Mouse (Mus musculus): Measurements from ENCODE around the gene Pdcd1lg2. TPM values are rescaled to one million over a fixed set of nuclear protein-coding genes. Genes with fewer than 3 reads are reported as not detected.

The Pdcd1lg2 gene
- polyA plus RNA-seq, 1 experiment from 2014 or later, result not detected

GRCm38 (mm10) chr19:29436793-29437479 lies 26.2 kb downstream of the Pdcd1lg2 start:
- Histone ChIP-seq H3K27me3 (ENCODE audit: low read depth, poor library complexity, severe bottlenecking) (no peaks in the 10 kb centered on the region), H3K36me3 (no peaks in the 10 kb centered on the region), H3K4me1 (peaks cover 3% of the 10 kb centered on the region; the same call in 1 of the 2 replicates), H3K9me3 (replicated peaks) (no peaks in the 10 kb centered on the region), H3K27ac (no peak overlapping the region), H3K4me3 (no peak overlapping the region)
- WGBS, result 90% methylated on average over 18 of the region's 18 CpGs
- no peak for DNase-seq (ENCODE audit: low spot score)

DNA sequence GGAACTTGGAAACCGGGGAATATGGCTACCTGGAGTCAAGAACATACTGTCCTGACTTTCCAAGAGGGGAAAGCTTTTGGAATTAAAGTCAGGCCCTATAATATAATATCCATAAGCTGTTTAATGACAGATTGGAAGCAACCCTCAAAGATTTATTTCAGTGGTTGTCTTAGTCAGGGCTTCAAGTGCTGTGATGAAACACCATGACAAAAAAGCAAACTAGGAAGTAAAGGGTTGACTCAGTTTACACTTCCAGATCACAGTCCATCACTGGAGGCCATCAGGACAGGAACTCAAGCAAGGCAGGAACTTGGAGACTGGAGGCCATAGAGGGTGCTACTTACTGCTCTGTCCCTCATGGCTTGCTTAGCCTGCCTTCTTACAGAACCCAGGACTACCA lies 27.1 kb downstream of the Pdcd1lg2 start:
- Histone ChIP-seq H3K27ac (no peak overlapping the region), H3K27me3 (ENCODE audit: low read depth, poor library complexity, severe bottlenecking) (no peaks in the 10 kb centered on the region), H3K4me3 (no peak overlapping the region), H3K9me3 (replicated peaks) (no peaks in the 10 kb centered on the region), H3K4me1 (peaks cover 3% of the 10 kb centered on the region; the same call in 1 of the 2 replicates), H3K36me3 (no peaks in the 10 kb centered on the region)
- 93% methylated on average over 1 of the region's 1 CpGs for WGBS
- DNase-seq (ENCODE audit: low spot score), result no peak

- DNase-seq (ENCODE audit: low spot score), result no peak
- no peak overlapping the region for H3K4me3 ChIP-seq
- H3K9me3 ChIP-seq (replicated peaks), result no peaks in the 10 kb centered on the region
- H3K27ac ChIP-seq, result no peak overlapping the region
- no peaks in the 10 kb centered on the region for H3K27me3 ChIP-seq (ENCODE audit: low read depth, poor library complexity, severe bottlenecking)
- 82% methylated on average over 3 of the region's 3 CpGs for WGBS
- no peaks in the 10 kb centered on the region for H3K36me3 ChIP-seq
- H3K4me1 ChIP-seq, result peaks cover 3% of the 10 kb centered on the region; the same call in 1 of the 2 replicates
These were observed 28.5 kb downstream of the Pdcd1lg2 start for GRCm38 (mm10) chr19:29439242-29439641.

- no peaks in the 10 kb centered on the region for H3K36me3 ChIP-seq
- no peaks in the 10 kb centered on the region for H3K27me3 ChIP-seq (ENCODE audit: low read depth, poor library complexity, severe bottlenecking)
- WGBS, result 85% methylated on average over 2 of the region's 2 CpGs
- H3K9me3 ChIP-seq (replicated peaks), result no peaks in the 10 kb centered on the region
- DNase-seq (ENCODE audit: low spot score), result no peak
- peaks cover 3% of the 10 kb centered on the region; the same call in 1 of the 2 replicates for H3K4me1 ChIP-seq
- no peak overlapping the region for H3K4me3 ChIP-seq
- H3K27ac ChIP-seq, result no peak overlapping the region
These were observed 31.8 kb downstream of the Pdcd1lg2 start for GRCm38 (mm10) chr19:29442492-29442891.

DNA sequence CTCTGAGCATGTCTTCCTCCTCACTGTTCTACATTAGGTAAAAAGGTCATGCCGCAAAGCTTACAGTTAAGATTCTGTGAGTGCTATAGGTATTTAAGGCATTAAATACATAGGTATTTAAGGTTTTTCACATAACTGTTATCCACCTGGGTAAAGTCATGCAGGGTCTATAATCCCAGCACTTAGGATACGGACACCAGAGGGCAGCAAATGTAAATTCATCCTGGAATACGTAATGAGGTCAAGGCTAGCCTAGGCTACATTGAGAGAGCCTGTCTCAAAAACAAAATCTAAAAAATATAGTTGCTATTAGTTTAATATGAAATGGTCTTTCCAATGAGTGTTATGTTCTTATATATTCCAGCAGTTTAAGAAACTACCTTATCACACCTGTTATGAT lies 33.6 kb downstream of the Pdcd1lg2 start:
- no peaks in the 10 kb centered on the region for H3K9me3 ChIP-seq (replicated peaks)
- no peak for DNase-seq (ENCODE audit: low spot score)
- H3K27ac ChIP-seq, result no peak overlapping the region
- H3K27me3 ChIP-seq (ENCODE audit: low read depth, poor library complexity, severe bottlenecking), result no peaks in the 10 kb centered on the region
- WGBS, result 86% methylated on average over 3 of the region's 3 CpGs
- H3K4me1 ChIP-seq, result no peaks in the 10 kb centered on the region
- H3K4me3 ChIP-seq, result no peak overlapping the region
- H3K36me3 ChIP-seq, result no peaks in the 10 kb centered on the region

- 80% methylated on average over 1 of the region's 1 CpGs for WGBS
- Histone ChIP-seq H3K27ac (no peak overlapping the region), H3K4me1 (no peaks in the 10 kb centered on the region), H3K36me3 (no peaks in the 10 kb centered on the region), H3K27me3 (ENCODE audit: low read depth, poor library complexity, severe bottlenecking) (no peaks in the 10 kb centered on the region), H3K4me3 (no peak overlapping the region), H3K9me3 (replicated peaks) (no peaks in the 10 kb centered on the region)
- no peak for DNase-seq (ENCODE audit: low spot score)
These were observed 37.7 kb downstream of the Pdcd1lg2 start for GRCm38 (mm10) chr19:29448373-29448772.

DNA sequence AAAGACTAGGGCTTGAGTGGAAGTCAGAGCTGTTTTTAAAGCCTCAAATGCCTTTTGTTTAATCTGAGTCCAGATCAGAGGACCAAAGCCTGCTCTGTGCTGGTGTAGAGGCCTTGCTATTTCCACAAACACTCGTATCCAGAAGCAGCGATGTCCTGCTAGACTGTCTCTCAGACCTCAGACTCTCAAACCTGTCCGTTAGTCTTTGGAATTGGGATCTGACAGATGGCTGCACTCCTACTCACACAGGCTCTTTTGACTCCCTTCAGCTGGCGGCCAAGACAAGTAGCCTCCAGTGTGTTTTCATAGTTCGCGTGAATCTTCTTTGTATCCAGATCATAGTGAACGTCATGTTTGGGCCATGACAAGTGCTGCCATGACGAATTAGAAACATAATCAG lies 39.7 kb downstream of the Pdcd1lg2 start:
- Histone ChIP-seq H3K4me1 (no peaks in the 10 kb centered on the region), H3K9me3 (replicated peaks) (no peaks in the 10 kb centered on the region), H3K4me3 (no peak overlapping the region), H3K36me3 (no peaks in the 10 kb centered on the region), H3K27me3 (ENCODE audit: low read depth, poor library complexity, severe bottlenecking) (no peaks in the 10 kb centered on the region), H3K27ac (no peak overlapping the region)
- WGBS, result 91% methylated on average over 8 of the region's 8 CpGs
- no peak for DNase-seq (ENCODE audit: low spot score)

DNA sequence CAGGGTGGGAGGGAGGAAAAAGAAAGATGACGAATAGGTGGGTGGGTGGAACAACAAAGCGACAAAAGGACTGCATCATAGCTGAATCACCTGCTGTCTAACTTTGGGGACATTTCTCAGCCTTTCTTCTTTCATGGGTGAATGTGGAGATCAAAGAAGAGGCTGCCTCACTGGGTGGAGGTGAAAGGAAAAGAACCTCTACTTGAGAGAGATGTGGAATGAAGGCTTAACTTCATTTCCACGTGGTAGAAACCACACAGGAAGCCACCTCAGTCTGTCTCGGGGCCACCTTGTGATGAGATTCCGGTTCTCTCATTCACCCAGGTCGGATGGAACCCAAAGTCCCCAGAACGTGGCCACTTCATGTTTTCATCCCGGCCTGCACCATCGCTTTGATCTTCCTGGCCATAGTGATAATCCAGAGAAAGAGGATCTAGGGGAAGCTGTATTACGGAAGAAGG lies 43.5 kb downstream of the Pdcd1lg2 start:
- Histone ChIP-seq H3K4me1 (no peaks in the 10 kb centered on the region), H3K9me3 (replicated peaks) (no peaks in the 10 kb centered on the region), H3K4me3 (no peak overlapping the region), H3K36me3 (no peaks in the 10 kb centered on the region), H3K27ac (no peak overlapping the region), H3K27me3 (ENCODE audit: low read depth, poor library complexity, severe bottlenecking) (no peaks in the 10 kb centered on the region)
- WGBS, result 83% methylated on average over 10 of the region's 10 CpGs
- DNase-seq (ENCODE audit: low spot score), result no peak

- Histone ChIP-seq H3K9me3 (replicated peaks) (no peaks in the 10 kb centered on the region), H3K27ac (no peak overlapping the region), H3K36me3 (no peaks in the 10 kb centered on the region), H3K27me3 (ENCODE audit: low read depth, poor library complexity, severe bottlenecking) (no peaks in the 10 kb centered on the region), H3K4me1 (no peaks in the 10 kb centered on the region), H3K4me3 (no peak overlapping the region)
- DNase-seq (ENCODE audit: low spot score), result no peak
- 65% methylated on average over 1 of the region's 1 CpGs for WGBS
These were observed 44.4 kb downstream of the Pdcd1lg2 start for GRCm38 (mm10) chr19:29455156-29455555.

DNA sequence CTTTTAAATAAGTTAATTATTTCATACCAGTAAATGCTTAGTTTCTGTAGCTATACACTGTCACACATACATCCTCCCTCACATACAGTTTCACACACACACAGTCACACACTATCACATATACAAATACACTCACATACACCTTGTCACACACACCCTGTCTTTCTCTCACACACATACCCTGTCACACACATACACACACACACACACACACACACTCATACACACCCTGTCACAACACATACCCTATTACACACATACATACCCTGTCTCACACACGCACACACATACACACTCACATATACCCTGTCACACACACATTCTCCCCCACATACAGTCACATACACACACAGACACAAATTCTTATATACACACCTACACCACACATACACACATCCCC lies 47.3 kb downstream of the Pdcd1lg2 start:
- Histone ChIP-seq H3K9me3 (replicated peaks) (no peaks in the 10 kb centered on the region), H3K4me3 (no peak overlapping the region), H3K36me3 (no peaks in the 10 kb centered on the region), H3K27ac (no peak overlapping the region), H3K4me1 (no peaks in the 10 kb centered on the region), H3K27me3 (ENCODE audit: low read depth, poor library complexity, severe bottlenecking) (no peaks in the 10 kb centered on the region)
- no peak for DNase-seq (ENCODE audit: low spot score)
- 97% methylated on average over 1 of the region's 1 CpGs for WGBS

DNA sequence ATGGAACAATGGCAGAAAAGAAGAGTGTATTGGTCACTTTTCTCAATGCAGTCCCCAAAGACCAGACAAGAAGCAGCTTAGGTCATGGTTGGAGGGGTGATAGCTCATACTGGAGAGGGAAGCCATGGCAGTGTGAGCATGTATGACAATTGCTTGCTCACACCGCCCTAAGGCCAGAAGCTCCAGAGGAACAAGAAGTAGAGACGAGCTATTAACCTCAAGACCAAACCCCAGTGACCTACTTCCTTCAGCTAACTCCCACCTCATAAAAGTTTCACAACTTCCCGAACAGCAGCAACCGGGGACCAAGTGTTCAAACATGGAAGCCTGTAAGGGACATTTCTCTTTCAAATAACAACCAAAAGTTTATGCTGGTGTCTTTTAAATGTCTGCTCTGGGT lies 51.7 kb downstream of the Pdcd1lg2 start:
- no peaks in the 10 kb centered on the region for H3K36me3 ChIP-seq
- no peaks in the 10 kb centered on the region for H3K27me3 ChIP-seq (ENCODE audit: low read depth, poor library complexity, severe bottlenecking)
- no peak for DNase-seq (ENCODE audit: low spot score)
- no peaks in the 10 kb centered on the region for H3K9me3 ChIP-seq (replicated peaks)
- WGBS, result 67% methylated on average over 4 of the region's 4 CpGs
- H3K27ac ChIP-seq, result no peak overlapping the region
- H3K4me3 ChIP-seq, result no peak overlapping the region
- no peaks in the 10 kb centered on the region for H3K4me1 ChIP-seq

DNA sequence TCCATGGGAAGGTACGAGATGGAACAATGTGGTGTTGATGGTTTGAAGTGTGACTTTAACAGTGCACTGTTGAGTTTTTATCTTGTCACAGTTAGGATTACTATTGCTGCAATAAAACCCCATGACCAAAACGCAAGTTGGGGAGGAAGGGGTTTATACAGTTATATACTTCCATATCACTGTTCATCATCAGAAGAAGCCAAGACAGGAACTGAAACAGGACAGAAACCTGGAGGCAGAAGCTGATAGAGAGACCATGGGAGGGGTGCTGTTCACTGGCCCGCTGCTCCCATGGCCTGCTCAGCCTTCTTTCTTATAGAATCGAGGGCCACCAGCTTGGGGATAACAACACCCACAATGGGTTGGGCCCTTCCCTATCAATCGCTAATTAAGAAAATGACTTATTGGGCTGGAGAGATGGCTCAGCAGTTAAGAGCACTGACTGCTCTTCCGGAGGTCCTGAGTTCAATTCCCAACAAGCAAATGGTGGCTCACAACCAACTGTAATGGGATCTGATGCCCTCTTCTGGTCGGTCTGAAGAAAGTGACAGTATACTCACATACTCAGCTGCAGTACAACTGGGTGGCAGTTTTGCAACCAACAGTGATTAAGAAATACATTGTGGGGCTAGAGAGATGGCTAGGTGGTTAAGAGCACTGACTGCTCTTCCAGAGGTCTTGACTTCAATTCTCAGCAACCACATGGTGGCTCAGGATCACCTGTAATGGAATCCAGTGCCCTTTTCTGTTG lies 53.1 kb downstream of the Pdcd1lg2 start:
- no peak overlapping the region for H3K4me3 ChIP-seq
- 90% methylated on average over 7 of the region's 7 CpGs for WGBS
- H3K4me1 ChIP-seq, result 0 out of 2 replicates have a peak, but pooled peaks cover under 1% of the 10 kb centered on the region
- no peak for DNase-seq (ENCODE audit: low spot score)
- H3K36me3 ChIP-seq, result no peaks in the 10 kb centered on the region
- no peak overlapping the region for H3K27ac ChIP-seq
- no peaks in the 10 kb centered on the region for H3K9me3 ChIP-seq (replicated peaks)
- no peaks in the 10 kb centered on the region for H3K27me3 ChIP-seq (ENCODE audit: low read depth, poor library complexity, severe bottlenecking)

GRCm38 (mm10) chr19:29466819-29467218 lies 56.1 kb downstream of the Pdcd1lg2 start:
- WGBS, result 93% methylated on average over 9 of the region's 9 CpGs
- Histone ChIP-seq H3K27ac (no peak overlapping the region), H3K9me3 (replicated peaks) (no peaks in the 10 kb centered on the region), H3K27me3 (ENCODE audit: low read depth, poor library complexity, severe bottlenecking) (no peaks in the 10 kb centered on the region), H3K4me1 (peaks cover 25% of the 10 kb centered on the region), H3K4me3 (no peak overlapping the region), H3K36me3 (no peaks in the 10 kb centered on the region)
- no peak for DNase-seq (ENCODE audit: low spot score)

Data from limb, embryonic 10.5 days (tissue).